ENCODE assay signal across 25 mouse cellular contexts in genomic region chr10:95397191-95397835, GRCm38 (mm10). TPM values are rescaled to one million over a fixed set of nuclear protein-coding genes. Genes with fewer than 3 reads are reported as not detected.
DNase-seq lines count a peak whose midpoint lies in the region; ATAC-seq and TF ChIP-seq lines count a peak whose summit lies in the region.
"Had no signal": no experiment of that assay in that cellular context is flagged by ENCODE, and none has a peak within 500 bp of the region (broad histone marks: within the 10 kb centered on the region; RNA-seq: fewer than 3 reads in every experiment).

No protein-coding gene starts in this region.

- intact Hi-C loops in heart, adult 2 months (cut with DNase I): loop anchor here (5.0 kb wide), 2 partner anchors 135 to 205 kb away; no protein-coding TSS in a partner anchor

- TF ChIP-seq CTCF in heart, adult 2 months (IDR thresholded peaks at IDR 0.05): no peak
- TF ChIP-seq CTCF in midbrain, postnatal 0 days (IDR thresholded peaks at IDR 0.05): no peak

- H3K79me2 ChIP-seq in heart, adult 2 months (replicated peaks; ENCODE audit: control insufficient read depth, insufficient read depth, low read length): no peaks in the 10 kb centered on the region

- no peak overlapping the region for H3K4me3 ChIP-seq in heart, adult 2 months
- no peak overlapping the region for H3K4me3 ChIP-seq in midbrain, postnatal 0 days (ENCODE audit: low read depth, low read length)
- no peak overlapping the region for H3K4me3 ChIP-seq in midbrain, embryonic 13.5 days (replicated peaks)
- H3K4me3 ChIP-seq: forebrain, embryonic 10.5 days; forebrain, embryonic 15.5 days; heart, embryonic 12.5 days; intestine, embryonic 15.5 days; limb, embryonic 10.5 days; limb, embryonic 15.5 days; liver, embryonic 13.5 days had no signal

- H3K4me2 ChIP-seq in midbrain, postnatal 0 days (ENCODE audit: low read depth, low read length, poor library complexity, severe bottlenecking): no peak overlapping the region
- no peak overlapping the region for H3K4me2 ChIP-seq in midbrain, embryonic 13.5 days (replicated peaks)
- H3K4me2 ChIP-seq: limb, embryonic 15.5 days; liver, embryonic 13.5 days had no signal

- H3K27ac ChIP-seq in heart, adult 2 months: peak overlapping the region; percentile 84
- no peak overlapping the region for H3K27ac ChIP-seq in midbrain, postnatal 0 days (ENCODE audit: low read depth, low read length)
- no peak overlapping the region for H3K27ac ChIP-seq in midbrain, embryonic 13.5 days
- H3K27ac ChIP-seq: forebrain, embryonic 10.5 days; forebrain, embryonic 15.5 days; intestine, embryonic 15.5 days; limb, embryonic 10.5 days; limb, embryonic 15.5 days; liver, embryonic 13.5 days had no signal

- TF ChIP-seq EP300 in heart, adult 2 months (IDR thresholded peaks at IDR 0.05; ENCODE audit: insufficient read depth, low read depth, low read length): no peak

- no peak for TF ChIP-seq POLR2A in heart, adult 2 months (IDR thresholded peaks at IDR 0.05; ENCODE audit: insufficient read depth, low read depth, low read length)

- H3K9me3 ChIP-seq in midbrain, postnatal 0 days (ENCODE audit: low read length): no peaks in the 10 kb centered on the region
- H3K9me3 ChIP-seq in midbrain, embryonic 13.5 days: no peaks in the 10 kb centered on the region
- H3K9me3 ChIP-seq: forebrain, embryonic 10.5 days; forebrain, embryonic 15.5 days; heart, embryonic 12.5 days; intestine, embryonic 15.5 days; limb, embryonic 10.5 days; limb, embryonic 15.5 days; liver, embryonic 13.5 days had no signal

- no peaks in the 10 kb centered on the region for H3K27me3 ChIP-seq in heart, adult 2 months (ENCODE audit: control insufficient read depth, insufficient read depth, low read length)
- H3K27me3 ChIP-seq in midbrain, postnatal 0 days (ENCODE audit: insufficient read depth, low read length): no peaks in the 10 kb centered on the region
- no peaks in the 10 kb centered on the region for H3K27me3 ChIP-seq in midbrain, embryonic 13.5 days
- H3K27me3 ChIP-seq: forebrain, embryonic 15.5 days; intestine, embryonic 15.5 days had no signal

- H3K36me3 ChIP-seq in heart, adult 2 months (ENCODE audit: control insufficient read depth, insufficient read depth, low read length): peaks cover 17% of the 10 kb centered on the region
- H3K36me3 ChIP-seq in midbrain, postnatal 0 days (ENCODE audit: insufficient read depth, low read length): no peaks in the 10 kb centered on the region
- H3K36me3 ChIP-seq in midbrain, embryonic 13.5 days: no peaks in the 10 kb centered on the region
- H3K36me3 ChIP-seq: forebrain, embryonic 10.5 days; intestine, embryonic 15.5 days; limb, embryonic 10.5 days; limb, embryonic 15.5 days; liver, embryonic 13.5 days had no signal

- H3K9ac ChIP-seq in heart, adult 2 months (ENCODE audit: low read depth, low read length): no peak overlapping the region; the same call in 1 of the 2 replicates
- no peak overlapping the region for H3K9ac ChIP-seq in midbrain, postnatal 0 days (replicated peaks; ENCODE audit: low read length, poor library complexity, severe bottlenecking)
- H3K9ac ChIP-seq in midbrain, embryonic 13.5 days (replicated peaks): no peak overlapping the region
- H3K9ac ChIP-seq: forebrain, embryonic 15.5 days; heart, embryonic 12.5 days; intestine, embryonic 15.5 days; limb, embryonic 15.5 days; liver, embryonic 13.5 days; lung, embryonic 14.5 days had no signal

- DNase-seq in heart, adult 2 months: peak in 1 of 2 experiments; percentile 38
- DNase-seq in heart, adult 18-20 months: no peak
- DNase-seq in kidney, postnatal 36 days: peak; percentile 31 to 38
- no peak for DNase-seq in kidney, postnatal 25 days
- peak; percentile 54 for DNase-seq in midbrain, postnatal 0 days (ENCODE audit: low spot score)
- DNase-seq: adrenal gland, postnatal 36 days; cerebellum, adult 2 months; cerebellum, postnatal 14 days; layer of hippocampus, postnatal 36 days; liver, embryonic 13.5 days; lung, embryonic 14.5 days; lung, postnatal 36 days; thymus, adult 2 months; thymus, postnatal 36 days had no signal

- 54% methylated on average over 7 of the region's 7 CpGs for WGBS in heart, adult 2 months
- 33% methylated on average over 7 of the region's 7 CpGs for WGBS in midbrain, postnatal 0 days
- 36% methylated on average over 7 of the region's 7 CpGs for WGBS in midbrain, embryonic 13.5 days

- ATAC-seq in midbrain, postnatal 0 days (ENCODE audit: low FRiP score): no peak
- ATAC-seq in midbrain, embryonic 13.5 days: no peak
- ATAC-seq in frontal cortex, adult (ENCODE audit: low TSS enrichment): no peak
- ATAC-seq: CD4-positive, CD25-positive, alpha-beta regulatory T cell, adult 4 months; forebrain, embryonic 15.5 days; hindbrain, embryonic 16.5 days; midbrain, embryonic 16.5 days had no signal

- H3K4me1 ChIP-seq in heart, adult 2 months (ENCODE audit: control insufficient read depth, insufficient read depth, low read length): peaks cover 10% of the 10 kb centered on the region
- H3K4me1 ChIP-seq in midbrain, postnatal 0 days (ENCODE audit: insufficient read depth, low read length): peaks cover 6% of the 10 kb centered on the region; the same call in 1 of the 2 replicates
- peaks cover 5% of the 10 kb centered on the region for H3K4me1 ChIP-seq in midbrain, embryonic 13.5 days (replicated peaks)
- H3K4me1 ChIP-seq: liver, embryonic 13.5 days had no signal

RNA-seq across cellular contexts. Expression of gene Socs2, which starts 19.7 kb away (rescaled TPM):
- 10 to 100 TPM; 49.9 to 62.4 TPM for total RNA-seq in heart, adult 2 months (2021)
- polyA plus RNA-seq in heart, adult 2 months (2012; rRNA removed): 30.5 and 37.7 TPM in 2 replicates
- 10 to 100 TPM; 34.3 to 39.3 TPM for total RNA-seq in heart, adult 18-20 months (2021)
- 68.4 and 72.1 TPM in 2 replicates for total RNA-seq in midbrain, postnatal 0 days (2014; rRNA removed)
- polyA plus RNA-seq in midbrain, postnatal 0 days (2015; fragmentation: Nextera tagmentation; extraction: Ambion mirVana): 102 and 107 TPM in 2 replicates
- polyA plus RNA-seq in midbrain, embryonic 13.5 days (2015; fragmentation: Nextera tagmentation; extraction: Ambion mirVana): 88.9 and 96.5 TPM in 2 replicates

Comparison
In these comparisons a context has a peak if more than half of its experiments do, and no peak if none do; other contexts are left out.
1. DNase-seq: peak in kidney, postnatal 36 days (2 of 2) and midbrain, postnatal 0 days (single experiment); none in heart, adult 18-20 months (0 of 2) and kidney, postnatal 25 days (0 of 2).